Mouse (Mus musculus) neutrophil, adult 5-6 weeks (primary cell): ENCODE data around the gene Irgc1. TPM values are rescaled to one million over a fixed set of nuclear protein-coding genes. Genes with fewer than 3 reads are reported as not detected.

ENCODE experiments used
- ATAC-seq: fragments of 151-379, 151-347 bp; 2 replicates; pipeline ENCODE4 v1.8.0; 2017; ENCODE audit warnings: mild to moderate bottlenecking, moderate TSS enrichment; ENCODE audit not compliant: insufficient number of reproducible peaks, poor library complexity, low FRiP score, severe bottlenecking; ENCODE audit errors: extremely low read depth
- total RNA-seq: library from RNA; stranded (forward); fragments of 200-1000 nt; gene quantifications from 2 replicates; pipeline ENCODE4 v1.2.3, GENCODE M21; 2017

Gene Irgc1
- total RNA-seq, 1 experiment from 2014 or later: 4.4 TPM

DNA sequence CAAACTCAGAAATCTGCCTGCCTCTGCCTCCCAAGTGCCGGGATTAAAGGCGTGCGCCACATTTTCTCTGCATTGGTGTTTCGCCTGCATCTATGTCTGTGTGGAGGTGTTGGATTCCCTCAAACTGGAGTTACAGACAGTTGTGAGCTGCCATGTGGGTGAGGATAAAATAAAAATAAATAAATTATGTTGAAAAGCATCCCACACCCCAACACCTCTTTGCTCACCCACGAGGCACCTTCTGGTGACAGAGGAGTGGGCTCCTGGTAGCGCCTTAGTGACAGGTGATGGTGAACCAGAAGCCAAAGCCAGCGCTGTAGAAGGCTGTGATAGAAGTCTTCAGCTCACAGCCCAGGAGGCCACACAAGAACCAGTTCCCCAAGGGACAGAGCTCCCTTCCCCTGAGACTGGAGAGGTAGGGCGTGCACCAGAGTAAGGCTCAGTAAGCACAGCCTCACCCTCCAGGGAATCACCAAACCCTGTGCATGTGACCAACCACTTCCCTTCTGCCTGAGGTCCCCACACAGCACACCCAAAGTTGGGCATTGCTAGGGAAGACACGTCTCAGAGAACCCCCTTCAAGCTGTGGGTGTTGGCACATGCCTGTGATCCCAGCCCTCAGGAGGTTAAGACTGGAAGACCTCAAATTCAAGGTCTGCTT is 6.7 kb downstream of the Irgc1 start:
- peak; percentile 73 for ATAC-seq

DNA sequence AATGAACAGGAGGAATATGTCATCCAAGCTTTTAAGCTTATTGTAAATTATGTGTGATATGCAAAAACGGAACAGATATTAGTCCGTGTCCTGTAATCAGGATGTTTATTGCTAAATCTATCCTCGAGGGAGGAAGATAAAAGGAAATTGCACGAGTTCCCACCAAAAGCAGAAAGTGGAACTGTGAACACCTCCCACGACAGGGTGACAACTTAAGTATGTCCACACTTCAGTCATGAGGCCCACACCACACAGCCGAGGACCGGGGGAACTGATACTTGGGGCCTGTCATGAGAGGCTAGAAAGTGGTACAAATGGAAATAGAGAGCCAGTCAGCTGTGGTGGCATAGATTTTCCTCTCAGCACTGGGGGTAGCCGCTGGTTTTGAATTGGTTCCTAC is 9.8 kb downstream of the Irgc1 start:
- ATAC-seq: peak; percentile 55

DNA sequence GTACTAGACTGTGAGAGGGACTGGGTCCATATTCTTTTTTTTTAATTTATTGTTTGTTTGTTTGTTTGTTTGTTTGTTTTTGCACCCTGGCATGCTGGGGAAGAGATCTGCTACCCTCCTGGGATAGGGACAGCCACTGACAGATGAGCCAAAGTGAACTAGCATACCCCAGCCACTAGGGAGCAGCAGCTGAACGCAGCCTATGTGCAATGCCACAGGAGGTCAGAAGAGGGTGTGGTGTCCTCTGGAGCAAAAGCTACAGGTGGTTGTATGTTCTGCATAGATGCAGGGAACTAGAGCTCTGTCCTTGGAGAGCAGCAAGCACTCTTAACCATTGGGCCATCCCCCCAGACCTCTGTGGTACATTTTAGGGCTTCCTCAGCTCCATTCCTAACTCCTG is 10.3 kb downstream of the Irgc1 start:
- peak; percentile 87 for ATAC-seq

DNA sequence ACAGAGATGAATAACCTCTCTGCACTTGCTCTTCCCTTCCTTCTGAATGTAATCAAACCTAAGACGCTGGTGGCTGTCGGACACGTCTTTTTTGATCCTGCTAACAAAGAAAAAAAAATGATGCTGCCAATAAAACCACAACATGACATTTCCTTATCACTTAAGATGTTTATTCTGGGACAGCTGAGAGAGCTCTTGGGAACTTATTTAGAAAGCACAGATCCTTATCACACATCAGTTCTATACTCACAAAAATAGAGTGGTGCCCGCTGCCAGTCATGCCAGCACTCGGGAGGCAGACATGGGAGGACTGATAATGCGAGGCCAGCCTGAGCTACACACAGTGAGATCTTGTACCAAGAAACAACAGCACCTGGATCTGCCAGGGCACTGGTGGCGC is 12.2 kb downstream of the Irgc1 start:
- no peak for ATAC-seq

DNA sequence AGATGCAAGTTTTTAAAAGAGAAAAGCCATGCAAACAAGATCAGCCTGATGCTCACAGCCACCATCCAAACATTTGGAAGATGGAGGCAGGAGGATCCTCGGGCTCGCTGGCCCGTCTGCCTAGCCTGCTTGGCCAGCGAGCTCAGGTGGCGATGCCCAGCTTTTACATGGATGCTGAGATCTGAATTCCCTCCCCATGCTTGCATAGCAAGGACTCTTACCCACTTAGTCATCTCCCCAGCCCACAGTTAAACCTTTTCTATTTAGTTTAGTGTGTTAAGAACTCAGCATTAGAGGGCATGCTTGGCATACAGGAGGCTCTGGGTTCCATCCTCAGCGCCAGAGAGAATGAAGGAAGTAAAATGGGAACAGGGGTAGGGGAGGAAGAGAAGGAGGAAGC is 12.9 kb downstream of the Irgc1 start:
- no peak for ATAC-seq

DNA sequence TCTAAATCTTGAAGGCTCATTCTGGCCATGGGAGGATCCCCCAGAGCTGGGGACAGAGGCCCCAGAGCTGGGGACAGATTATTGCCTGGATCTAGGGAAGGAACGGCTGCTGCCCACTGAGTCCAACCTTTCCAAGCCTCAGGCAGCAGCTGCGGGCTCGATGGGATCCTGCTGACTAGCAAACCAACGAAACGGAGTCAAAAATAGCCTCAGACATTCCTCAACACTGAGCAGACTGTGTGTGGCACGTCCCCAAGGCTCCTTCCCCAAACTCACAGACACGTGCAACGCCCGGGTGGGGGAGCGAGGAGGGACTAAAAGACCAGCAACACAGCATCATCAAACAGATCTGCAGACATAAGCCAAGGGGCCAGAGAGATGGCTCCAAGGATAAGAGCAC is 14.1 kb downstream of the Irgc1 start:
- ATAC-seq: no peak

DNA sequence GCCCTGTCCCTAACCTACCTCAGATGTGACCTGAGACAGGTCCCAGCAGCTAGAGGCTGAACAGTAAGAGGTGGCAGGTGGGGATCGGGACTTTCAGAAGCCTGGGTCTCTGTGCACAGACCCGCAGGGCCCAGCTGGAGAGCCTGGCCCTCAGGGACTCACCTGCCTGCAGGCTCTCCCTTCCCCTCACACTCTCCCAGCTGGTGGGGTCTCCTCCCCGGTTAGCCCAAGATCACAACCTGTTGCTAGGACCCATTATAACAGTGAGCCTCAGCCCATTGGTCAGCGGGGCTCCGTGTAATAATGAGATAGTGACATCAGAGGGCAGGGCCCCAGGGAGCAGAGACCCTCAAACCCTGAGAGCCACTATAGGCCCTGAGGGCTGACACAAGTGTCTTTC is 16.8 kb downstream of the Irgc1 start:
- ATAC-seq: no peak

DNA sequence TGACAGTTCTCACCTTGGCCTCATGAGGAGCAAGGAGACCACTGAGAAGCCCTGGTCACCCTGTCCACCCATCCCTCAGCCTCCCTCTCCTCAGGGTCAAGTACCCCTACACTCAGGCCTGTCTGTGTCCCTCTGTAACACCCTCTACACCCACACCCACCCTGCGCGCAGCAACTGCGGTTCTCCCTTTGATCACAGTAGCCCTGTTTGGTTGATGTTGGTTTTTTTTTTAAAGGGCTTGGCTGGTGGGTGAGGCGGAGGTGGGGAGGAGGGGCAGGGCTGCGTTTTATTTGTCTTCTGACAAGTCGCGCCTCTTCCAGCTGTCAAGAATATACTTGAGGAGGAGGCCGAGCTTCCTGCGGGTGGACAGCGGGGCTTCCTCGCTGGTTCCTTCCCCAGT is 20.4 kb downstream of the Irgc1 start:
- no peak for ATAC-seq

DNA sequence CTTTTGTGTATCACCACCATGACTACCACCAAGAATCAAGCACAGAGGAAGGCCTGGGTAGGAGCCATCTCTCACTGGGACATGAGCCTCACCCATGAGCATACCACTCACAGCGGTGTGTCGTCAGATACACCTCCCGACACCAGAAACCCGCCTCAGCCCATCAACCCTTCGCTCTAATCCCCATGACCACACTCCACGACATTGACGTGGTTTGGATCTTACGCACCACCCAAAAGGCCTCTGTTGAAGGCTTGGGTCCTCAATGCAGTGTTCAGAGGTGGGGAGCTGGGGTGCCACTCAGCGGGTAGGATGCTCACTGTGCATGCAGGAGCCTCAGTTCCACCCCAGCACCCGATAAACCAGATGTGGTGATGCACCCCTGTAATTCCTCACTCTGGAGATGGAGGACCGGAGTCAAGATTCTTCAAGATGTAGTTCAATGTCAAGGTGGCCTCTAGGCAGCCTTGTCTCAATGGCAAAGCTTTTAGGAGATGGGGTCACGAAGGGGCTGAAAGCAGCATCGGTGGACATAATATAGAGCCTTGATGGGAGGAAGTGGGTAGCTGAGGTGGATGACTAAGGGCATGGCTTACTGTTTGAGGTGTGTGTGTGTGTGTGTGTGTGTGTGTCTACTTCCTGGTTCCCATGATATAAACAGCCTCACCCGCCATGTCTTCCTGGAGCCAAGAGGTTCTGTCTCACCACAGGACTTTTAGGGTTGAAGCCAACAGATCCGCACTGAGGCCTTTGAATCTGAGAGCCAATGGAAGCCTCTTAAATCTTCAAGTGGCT is 21.3 kb downstream of the Irgc1 start:
- 0 out of 2 replicates have a peak, but pooled peaks have one; percentile 30 for ATAC-seq

DNA sequence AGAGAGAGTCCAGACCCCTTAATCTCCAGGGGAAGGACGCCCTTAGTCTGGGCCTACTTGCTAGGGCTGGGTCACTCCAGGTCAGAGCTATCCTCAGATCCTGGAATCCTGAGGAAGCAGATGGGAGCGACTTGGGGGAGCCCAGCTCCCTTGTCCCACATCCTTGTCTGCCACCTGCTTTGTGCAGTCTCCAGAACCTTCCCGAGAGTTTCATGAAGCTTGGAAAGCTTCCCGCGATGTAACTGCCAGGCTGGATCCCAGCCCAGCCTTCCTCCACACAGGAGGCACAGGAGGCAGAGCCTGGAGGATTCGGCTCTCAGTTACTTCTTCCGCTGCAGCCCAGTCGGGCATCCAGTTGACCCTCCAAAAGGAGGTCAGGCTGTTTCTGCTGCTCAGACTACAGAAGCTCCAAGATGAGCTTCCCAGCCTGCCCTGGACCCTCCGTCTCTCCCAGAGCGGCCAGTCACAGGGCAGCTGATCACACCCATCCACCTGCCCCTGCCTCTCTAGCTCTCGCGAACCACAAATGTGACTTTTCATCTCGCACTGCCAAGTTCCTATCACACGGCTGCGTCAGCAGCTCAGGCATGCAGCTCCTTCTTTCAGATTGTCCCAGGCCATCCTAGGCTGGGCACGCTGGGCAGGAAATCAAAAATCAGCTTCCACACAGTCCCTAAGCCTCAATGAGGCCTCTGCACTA is 22.5 kb downstream of the Irgc1 start:
- no peak for ATAC-seq

DNA sequence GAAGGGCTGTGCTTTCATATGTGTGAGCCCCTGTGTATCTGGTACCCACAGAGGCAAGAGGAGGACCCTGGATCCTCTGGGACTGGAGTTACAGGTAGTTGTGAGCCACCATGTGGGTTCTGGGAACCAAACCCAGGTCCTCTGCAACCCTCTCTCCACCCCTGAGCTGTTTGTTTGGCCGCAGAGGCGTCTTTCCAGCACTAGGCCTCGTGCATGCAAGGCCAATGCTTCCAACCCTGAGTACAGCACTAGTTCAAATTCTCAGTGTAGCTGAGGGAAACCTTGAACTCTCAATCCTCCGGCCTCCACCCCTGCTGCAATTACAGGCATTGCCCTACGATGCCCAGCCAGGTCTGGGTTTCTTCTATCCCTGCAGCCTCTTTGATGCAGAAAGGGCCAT is 23.4 kb downstream of the Irgc1 start:
- no peak for ATAC-seq

DNA sequence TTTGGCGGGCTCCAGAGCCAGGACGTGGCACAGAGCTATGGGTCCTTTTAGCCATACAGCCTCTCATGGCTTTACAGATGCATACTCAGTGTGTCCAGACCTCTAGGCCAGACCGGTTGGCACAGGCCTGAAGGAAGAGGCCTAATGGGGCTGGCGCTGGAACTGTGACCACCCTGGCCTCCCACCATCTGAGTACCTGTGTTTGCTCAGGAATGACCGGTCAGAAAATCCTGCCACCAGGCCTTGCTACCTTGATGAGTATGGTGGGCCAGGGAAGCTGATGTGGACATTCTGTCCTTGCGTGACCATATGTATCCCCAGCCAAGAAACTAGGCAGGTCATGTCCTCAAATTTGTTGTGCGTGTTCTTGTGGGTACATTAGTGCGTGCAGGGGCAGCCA is 24.9 kb downstream of the Irgc1 start:
- ATAC-seq: no peak

DNA sequence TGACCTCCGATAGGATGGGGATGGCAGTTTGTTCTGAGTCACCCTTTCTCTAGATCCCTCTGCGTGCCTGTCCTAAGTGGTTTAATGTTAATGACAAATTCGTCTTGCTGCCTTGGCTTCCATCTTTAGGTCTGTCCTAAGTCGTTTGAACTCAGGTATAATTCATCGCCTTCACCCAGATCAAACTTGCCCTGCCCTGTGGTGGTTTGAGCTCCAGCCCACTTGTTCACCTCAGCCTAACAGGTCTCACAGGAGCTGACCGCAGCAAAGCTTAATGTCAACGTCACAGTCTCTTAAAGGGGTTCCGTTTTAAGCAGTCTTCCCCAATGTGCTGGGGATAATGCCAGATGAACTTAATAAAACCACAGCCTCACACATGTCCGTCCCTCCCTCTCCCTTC is 26.2 kb downstream of the Irgc1 start:
- ATAC-seq: no peak

DNA sequence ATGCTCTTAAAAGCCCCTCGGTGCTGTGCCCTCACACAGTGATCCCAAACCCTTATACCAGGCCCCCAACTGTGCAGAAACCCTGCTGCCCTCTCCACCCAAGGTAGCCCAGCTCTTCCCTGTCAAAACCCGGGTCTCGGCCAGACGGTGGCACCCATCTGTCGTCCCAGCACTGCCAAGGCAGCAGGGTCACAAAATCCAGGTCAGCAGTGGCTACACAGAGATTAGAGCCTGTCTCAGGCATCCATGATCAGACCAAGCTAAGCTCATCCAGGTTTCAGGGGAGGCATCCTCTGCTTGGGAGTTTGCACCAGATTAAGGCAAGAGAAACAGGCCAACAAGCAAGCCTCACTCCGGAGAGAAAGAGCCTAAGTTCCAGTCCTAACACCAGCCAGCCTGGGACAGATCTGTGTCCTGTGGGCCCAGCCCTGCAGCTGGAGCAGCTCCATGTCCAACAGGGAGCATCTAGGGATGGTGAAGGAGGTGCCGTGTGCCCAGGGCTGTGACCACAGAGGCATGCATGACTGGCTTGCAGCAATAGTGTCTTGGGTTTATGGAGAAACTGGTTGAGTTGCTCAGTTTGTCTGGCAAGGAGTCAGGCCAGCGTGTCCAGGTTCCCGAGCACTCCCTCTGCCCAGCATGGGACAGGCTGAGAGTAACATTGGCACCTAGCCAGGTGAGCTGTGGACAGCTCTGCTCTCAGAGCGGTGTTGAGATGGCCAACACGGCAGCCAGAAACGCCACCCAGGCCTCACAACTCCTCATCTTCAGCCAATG is 28.0 kb downstream of the Irgc1 start:
- ATAC-seq: no peak

DNA sequence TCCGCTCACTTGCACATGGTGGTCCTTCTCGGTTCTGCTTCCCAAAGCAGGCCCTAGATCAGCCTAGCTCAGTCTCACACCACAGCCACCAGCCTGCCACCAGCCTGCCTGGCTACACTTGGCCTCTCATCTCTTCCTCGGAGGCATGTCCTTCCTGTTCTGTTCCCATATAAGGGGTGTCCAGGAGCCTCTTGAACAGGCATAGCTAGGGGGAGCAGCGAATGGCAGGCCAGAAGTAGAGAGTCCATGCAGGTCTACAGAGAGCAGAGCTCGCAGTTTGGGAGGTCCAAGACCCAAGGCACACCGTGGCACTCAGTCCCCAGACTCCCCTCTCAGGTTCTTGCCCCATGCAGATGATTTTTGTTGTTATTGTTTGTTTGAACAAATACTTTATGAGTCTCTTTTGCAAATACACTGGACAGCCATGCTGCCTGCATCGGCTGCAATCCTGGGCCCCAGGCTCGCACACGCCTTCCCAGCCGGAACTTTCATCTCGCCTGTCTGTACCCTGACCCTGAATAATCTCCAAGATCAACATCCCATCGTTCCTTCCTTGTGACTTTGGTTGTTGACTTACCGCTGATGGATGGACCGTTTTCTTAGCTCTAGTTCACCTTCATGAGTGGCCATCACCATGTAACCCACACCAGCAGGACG is 28.9 kb downstream of the Irgc1 start:
- ATAC-seq: no peak

DNA sequence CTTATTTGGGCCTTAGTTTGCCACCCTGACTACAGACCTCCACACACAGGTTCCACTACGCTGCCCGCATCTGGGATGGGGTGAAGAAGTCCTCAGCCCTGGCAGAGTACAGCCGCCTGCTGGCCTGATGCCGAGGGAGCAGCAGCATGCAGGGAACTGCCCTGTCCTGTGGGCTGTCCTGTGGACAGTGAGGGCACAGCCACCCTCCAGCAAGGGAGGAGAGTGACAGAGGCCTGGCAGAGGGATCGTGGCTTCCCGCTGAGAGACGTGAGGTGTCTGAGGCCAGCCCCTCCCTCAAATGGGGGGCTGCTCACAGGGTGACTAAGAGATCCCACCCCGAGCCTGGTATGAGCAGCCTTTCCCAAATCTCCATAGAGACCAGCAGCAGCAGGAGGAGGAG is 29.8 kb downstream of the Irgc1 start:
- ATAC-seq: no peak

DNA sequence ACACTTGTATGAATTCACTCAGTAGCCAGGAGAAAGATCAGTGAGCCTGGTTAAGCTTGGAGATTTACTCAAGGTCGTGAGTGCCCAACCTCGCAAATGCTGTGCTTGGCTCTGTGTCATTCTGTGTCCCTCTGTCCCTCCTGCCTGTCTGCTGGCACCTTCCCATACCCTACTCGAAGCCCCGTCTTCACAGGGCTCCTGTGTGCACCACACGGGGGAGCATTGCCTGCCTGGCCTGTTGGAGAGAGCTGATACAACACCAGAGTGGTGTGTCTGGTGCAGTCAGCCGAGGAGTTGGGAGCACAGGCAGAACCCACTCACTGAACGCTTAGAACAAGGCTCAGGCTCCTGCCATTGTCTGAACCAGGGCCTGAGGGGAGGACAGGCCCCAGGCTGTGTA is 30.4 kb downstream of the Irgc1 start:
- no peak for ATAC-seq

DNA sequence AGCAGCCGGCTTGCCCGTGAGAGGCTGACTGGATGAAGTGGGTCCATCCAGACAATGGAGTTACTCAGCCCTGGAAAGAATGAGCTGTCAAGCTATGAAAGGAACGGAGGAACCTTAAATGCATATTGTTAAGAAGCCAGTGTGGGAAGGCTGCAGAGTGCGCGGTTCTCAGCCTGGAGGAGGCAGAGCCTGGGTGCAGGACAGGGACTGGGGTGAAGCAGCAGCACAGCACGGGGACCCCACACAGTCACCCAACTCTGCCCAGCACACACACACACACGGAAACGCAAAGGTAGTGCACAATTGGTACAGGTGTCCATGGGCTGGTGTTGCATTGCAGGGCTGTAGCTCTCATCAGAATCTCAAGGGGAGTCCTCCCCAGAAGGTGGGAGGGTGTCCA is 32.5 kb downstream of the Irgc1 start:
- no peak for ATAC-seq

DNA sequence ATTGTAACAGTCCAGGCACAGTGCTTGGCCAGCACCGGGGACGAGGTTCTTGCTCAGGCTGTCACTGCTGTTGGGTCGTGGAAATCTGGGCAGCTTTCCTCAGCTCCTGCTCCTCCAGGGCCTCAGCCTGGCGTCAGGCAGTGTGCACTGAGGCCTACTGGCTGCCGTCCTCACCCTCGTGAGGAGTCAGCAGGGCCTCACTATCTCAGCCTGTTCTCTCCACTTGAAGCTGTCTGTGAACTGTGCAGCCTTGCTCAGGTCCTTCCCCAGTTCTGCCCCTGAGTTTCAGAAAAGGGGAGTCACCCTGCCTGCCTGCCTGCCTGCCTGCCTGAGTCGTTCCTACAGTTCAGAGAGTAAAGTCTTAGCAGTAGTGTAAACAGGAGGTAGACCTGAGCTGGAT is 36.8 kb downstream of the Irgc1 start:
- no peak for ATAC-seq
